Mouse (Mus musculus) liver, postnatal 0 days (tissue): ENCODE data around the gene Arhgef18.

Experiments used
- CTCF ChIP-seq: sonication (generic); IDR thresholded peaks from 2 replicates; pipeline ENCODE4 v1.5.1; 2016; ENCODE audit warnings: antibody characterized with exemption, low read depth
- EP300 ChIP-seq: IDR thresholded peaks from 2 replicates; pipeline ENCODE4 v1.6.1; 2016; ENCODE audit warnings: antibody characterized with exemption, low read depth, mild to moderate bottlenecking

GRCm38 (mm10) chr8:3483546-3483945, 90.7 kb downstream of the Arhgef18 start:
- TF ChIP-seq CTCF (no peak), EP300 (no peak)
